Mouse (Mus musculus) small intestine, adult 2 months (tissue): Measurements from ENCODE around the gene Plekhh2.

ENCODE experiments used
- CTCF ChIP-seq: fragments of 200-500 bp; IDR thresholded peaks from 2 replicates; pipeline ENCODE4 v1.5.1; 2012; ENCODE audit warnings: low read depth, mild to moderate bottlenecking, control low read depth, inconsistent platforms, low read length, moderate library complexity, mixed read lengths; ENCODE audit not compliant: insufficient replicate concordance, insufficient read length; ENCODE audit errors: extremely low read depth
- POLR2A ChIP-seq: fragments of 200-500 bp; IDR thresholded peaks from 2 replicates; pipeline ENCODE4 v1.6.1; 2012; ENCODE audit warnings: low read depth, mild to moderate bottlenecking, control low read depth, inconsistent platforms, low read length, moderate library complexity

- TF ChIP-seq CTCF (no peak), POLR2A (no peak)
Observed at GRCm38 (mm10) chr17:84667848-84668247, 156.2 kb downstream of the Plekhh2 start.
